Mouse (Mus musculus) thymus, adult 2 months (tissue): ENCODE results near the gene Gm5678.

ENCODE experiments used
- CTCF ChIP-seq: fragments of 200-500 bp; IDR thresholded peaks from 2 replicates; pipeline ENCODE4 v1.5.1; 2012; ENCODE audit warnings: mild to moderate bottlenecking, control low read depth, low read length, moderate library complexity, borderline replicate concordance; ENCODE audit not compliant: control insufficient read depth, poor library complexity, insufficient read depth; ENCODE audit errors: extremely low read depth
- POLR2A ChIP-seq: fragments of 200-500 bp; IDR thresholded peaks from 2 replicates; pipeline ENCODE4 v1.6.1; 2012; ENCODE audit warnings: mild to moderate bottlenecking, low read length, control low read depth, moderate library complexity; ENCODE audit not compliant: control insufficient read depth, poor library complexity, insufficient read depth; ENCODE audit errors: extremely low read depth

GRCm38 (mm10) chr16:93585703-93586205, 42.1 kb upstream of the Gm5678 start:
- TF ChIP-seq CTCF (no peak), POLR2A (peak; percentile 14; the same call in 1 of the 2 replicates)
